Mouse (Mus musculus): ENCODE results near the gene Polr3gl.

Gene Polr3gl

DNA sequence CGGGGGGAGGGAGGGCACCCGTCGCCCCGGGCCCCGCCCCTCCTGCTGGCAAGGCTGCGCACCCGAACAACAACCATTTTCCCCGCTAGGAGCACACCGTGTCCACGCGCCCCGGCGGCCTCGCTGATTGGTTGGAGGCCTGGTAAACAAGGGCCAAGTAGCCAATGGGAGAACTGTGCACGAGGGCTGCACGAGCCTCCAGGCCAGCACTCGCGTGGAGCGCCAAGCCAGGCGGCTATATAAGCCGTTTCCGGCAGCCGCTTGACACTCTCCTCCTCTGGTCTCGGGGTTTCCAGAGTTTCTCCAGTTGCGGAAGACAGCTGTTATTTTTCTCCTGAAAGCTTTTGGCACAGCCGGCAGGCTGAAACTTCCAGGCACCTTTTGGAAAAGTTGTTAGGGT lies 36.3 kb downstream of the Polr3gl start, which contains the start of gene Txnip:
Gene Txnip (plus strand): TSS at position 264 of the 400 bp plus-strand sequence.
- peak; percentile 100 for DNase-seq (ENCODE audit: low read depth, low spot score)

DNA sequence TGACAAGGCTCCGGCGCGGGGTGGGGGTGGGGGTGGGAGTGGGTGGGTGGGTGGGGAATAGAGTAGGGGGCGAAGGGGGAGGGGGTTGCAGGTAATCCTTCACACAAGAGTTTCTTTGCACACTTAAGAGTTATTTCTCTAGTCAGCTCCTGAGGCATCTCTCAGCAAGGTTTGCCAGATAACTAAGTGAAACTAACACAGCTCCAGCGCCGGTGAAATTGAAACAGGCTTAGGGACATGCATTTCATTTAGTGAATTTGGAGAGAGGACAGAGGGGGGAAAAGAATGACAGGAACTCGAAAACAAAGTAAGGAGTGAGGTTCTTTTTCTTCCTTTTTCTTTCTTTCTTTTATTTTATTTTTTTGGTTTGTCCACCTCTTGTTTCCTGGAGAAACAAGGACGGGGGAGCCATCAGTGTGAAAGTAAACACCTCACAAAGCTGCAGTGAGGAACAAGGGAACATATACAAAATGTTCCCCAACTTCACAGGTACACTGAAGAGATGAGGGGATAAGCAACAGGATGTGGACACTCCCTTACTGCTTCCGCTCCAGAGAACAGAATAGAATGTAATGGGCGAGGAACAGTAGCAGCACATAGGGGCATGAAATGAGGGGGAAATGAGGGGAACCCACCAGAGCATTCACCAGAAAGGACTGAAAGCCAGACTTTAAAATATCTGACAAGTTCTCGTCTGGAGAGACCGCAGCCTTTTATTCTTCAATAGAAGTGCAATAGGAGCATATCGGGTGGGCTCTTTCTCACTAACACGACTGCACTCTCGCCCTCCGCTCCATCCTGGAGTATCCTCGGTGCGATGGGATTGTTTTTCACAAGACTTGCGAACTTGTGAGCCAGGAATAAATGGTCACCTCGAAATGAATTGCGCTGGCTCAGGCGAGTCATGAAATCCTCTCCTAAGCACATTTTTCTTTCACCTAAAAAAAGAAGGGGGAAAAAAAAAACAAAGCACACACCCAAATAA lies 37.0 kb downstream of the Polr3gl start:
- peak; percentile 63 for DNase-seq (ENCODE audit: low read depth, low spot score)

- DNase-seq (ENCODE audit: low read depth, low spot score): peak; percentile 27
Observed at GRCm38 (mm10) chr3:96555999-96556614, 37.9 kb downstream of the Polr3gl start.

DNA sequence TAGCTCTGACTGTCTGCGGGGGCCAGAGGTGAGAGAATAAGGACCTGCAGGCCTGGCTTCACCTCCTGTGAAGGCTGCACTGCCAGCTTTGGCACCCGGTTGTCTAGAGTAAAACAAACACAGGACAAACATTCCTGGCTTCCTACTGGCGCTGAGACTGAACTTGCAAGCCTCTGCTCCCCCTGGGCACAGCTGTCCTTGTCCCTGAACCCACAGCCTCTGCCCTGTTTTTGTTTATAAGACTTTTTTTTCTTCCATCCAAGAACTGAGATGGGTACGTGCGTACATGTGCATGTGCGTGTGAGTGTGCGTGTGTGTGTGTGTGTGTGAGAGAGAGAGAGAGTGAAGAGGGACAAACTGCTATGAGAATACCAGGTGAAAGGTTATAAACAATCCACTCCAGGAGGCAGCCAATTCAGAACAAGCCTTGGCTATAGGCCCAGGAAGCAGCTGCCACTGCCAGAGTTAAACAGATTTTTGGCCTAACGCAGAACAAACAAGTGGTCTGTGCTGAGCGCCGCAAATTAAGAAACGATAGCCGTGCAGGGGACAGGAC lies 38.9 kb downstream of the Polr3gl start:
- peak; percentile 70 for DNase-seq (ENCODE audit: low read depth, low spot score)

DNA sequence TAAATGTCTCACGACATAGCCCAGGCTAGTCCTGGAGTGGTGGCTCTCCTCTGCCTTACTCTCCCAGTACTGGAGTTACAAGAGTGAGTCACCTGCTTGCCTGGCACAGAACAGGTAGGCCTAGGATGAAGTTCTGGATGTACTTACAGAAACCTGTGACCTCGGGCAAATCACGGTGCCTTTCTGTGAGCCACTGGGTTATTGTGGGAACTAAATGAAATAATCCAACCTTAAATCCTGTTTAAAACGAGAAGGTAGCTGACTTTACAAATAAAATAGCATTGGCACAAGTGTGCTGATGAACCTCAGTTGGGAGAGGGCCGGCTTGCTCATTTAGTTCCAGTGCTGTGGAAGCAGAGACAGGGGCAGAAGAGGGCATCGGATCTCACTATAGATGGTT lies 39.7 kb downstream of the Polr3gl start:
- DNase-seq (ENCODE audit: low read depth, low spot score): no peak

- DNase-seq (ENCODE audit: low read depth, low spot score): no peak
Observed at GRCm38 (mm10) chr3:96553601-96554000, 40.4 kb downstream of the Polr3gl start.

- DNase-seq (ENCODE audit: low read depth, low spot score): no peak
Observed at GRCm38 (mm10) chr3:96551890-96552289, 42.1 kb downstream of the Polr3gl start.

DNA sequence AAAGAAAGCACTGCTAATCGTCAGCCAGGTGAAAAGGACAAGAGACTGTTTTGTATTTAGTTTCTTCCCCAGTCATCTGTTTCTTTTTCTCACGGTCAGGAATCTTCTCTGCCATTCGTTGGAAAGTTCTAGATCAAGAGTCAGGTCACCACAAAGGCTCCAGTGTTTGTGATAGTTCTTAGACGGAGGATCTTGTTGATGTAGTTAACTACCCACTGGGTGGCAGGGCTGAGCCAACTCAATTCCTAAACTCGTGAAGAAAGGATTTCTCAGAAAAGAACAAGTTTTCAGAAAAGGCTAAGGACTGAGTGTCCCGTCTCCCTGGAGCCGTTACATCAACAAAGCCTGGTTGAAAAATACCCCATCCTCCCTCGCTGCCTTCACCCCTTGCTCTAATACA lies 42.8 kb downstream of the Polr3gl start:
- DNase-seq (ENCODE audit: low read depth, low spot score): peak; percentile 57

- DNase-seq (ENCODE audit: low read depth, low spot score): no peak
Observed at GRCm38 (mm10) chr3:96549346-96549745, 44.6 kb downstream of the Polr3gl start.

GRCm38 (mm10) chr3:96548824-96549223 lies 45.2 kb downstream of the Polr3gl start:
- DNase-seq (ENCODE audit: low read depth, low spot score): no peak

DNA sequence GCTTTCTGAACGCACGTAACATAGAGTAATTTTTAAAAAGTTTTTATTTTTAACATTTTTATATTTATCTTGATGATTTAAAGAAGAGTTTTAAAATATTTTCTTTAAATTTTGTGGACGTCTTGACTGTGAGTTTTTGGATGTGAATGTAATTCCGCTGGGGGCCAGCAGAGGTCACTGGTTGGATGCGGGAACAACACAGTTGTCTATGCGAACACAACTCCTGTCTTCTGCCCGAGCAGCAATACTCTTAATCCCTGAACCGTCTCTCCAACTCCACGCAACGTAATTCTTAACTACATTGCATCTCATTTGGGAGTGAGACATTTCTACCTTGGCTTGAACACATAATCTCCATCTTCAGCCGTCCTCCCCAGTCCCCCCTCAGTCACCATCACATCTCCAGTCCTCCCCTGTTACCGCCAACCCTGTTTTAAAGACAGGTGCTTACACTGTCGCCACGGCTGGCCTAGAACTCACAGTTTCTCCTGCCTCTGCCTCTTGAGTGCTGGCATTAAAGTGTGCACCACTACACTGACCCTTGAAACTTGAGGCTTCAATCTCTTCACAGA lies 46.5 kb downstream of the Polr3gl start:
- peak; percentile 77 for DNase-seq (ENCODE audit: low read depth, low spot score)

- DNase-seq (ENCODE audit: low read depth, low spot score): no peak
Observed at GRCm38 (mm10) chr3:96546880-96547279, 47.1 kb downstream of the Polr3gl start.

DNA sequence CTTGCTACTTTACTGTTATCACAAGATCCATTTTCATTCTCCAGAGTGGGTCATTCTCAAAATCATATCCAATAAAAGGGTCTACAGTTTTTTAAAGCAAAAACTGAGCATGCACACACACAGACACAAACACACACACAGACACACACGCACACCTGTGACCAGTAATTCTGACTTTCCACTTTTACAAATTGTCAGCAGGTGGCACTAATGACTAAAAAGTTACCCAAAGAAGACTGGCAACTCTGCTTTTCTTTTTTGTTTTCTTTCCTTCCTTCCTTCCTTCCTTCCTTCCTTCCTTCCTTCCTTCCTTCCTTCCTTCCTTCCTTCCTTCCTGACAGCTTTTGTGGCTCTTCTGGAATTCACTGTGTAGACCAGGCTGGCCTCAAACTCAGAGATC lies 48.4 kb downstream of the Polr3gl start:
- peak; percentile 30 for DNase-seq (ENCODE audit: low read depth, low spot score)

DNA sequence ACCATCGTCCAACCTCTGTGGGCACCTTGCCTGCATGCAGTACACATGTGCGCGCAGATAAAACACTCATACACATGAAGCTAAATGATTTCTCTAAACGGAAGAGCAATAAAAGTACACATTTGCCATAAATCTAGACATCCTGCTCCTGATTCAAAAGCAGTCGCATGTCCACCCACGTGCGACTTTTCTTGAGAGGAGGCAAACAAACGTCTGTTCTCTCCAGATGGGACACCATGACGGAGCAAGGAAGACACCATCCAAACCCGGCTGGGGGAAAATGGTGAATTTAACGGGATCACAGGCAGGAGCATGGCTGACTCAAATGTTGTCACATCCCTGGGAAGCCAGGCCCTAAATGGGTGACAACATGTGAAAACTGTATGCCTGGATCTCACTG lies 50.6 kb downstream of the Polr3gl start:
- no peak for DNase-seq (ENCODE audit: low read depth, low spot score)

- no peak for DNase-seq (ENCODE audit: low read depth, low spot score)
Observed at GRCm38 (mm10) chr3:96542554-96542953, 51.4 kb downstream of the Polr3gl start.

GRCm38 (mm10) chr3:96541328-96542078 lies 52.5 kb downstream of the Polr3gl start:
- DNase-seq (ENCODE audit: low read depth, low spot score): peak; percentile 58

GRCm38 (mm10) chr3:96540740-96541139 lies 53.2 kb downstream of the Polr3gl start:
- no peak for DNase-seq (ENCODE audit: low read depth, low spot score)

- no peak for DNase-seq (ENCODE audit: low read depth, low spot score)
Observed at GRCm38 (mm10) chr3:96539316-96539715, 54.7 kb downstream of the Polr3gl start.

- peak; percentile 22 for DNase-seq (ENCODE audit: low read depth, low spot score)
Observed at GRCm38 (mm10) chr3:96534300-96534699, 59.7 kb downstream of the Polr3gl start.

DNA sequence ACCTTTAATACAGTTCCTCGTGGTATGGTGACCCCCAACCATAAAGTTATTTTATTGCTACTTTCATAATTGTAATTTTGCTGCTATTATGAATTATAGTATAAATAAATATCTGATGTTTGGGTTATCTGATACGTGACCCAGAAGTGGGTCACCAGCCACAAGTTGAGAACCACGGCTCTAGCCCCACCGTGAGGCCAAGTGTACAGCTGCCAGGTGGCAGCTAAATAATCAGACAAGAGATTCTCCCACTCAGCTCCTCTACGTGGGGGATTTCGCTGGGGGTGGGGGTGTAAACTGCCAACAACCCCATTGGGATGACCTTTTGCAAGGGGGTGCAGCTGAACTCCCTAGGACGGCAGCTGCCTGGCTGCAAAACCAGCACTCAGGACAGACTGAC lies 61.9 kb downstream of the Polr3gl start:
- DNase-seq (ENCODE audit: low read depth, low spot score): no peak

DNA sequence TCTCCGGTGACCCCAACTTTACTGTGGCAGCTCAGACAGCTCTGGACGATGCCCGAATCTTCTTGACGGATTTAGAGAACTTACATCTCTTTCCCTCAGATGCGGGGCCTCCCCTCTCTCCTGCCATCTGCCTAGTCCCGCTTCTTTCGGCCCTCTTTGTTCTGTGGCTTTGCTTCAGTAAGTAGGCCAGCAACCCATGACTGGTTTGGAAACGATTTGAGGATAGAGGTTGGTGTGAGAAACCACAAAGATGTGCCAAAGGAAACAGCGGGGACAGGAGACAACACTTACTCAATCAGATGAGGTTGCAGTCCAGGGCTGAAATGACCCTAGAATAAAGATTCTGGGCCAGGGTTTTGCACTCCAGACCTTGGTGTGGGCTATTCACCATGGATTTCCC lies 65.5 kb downstream of the Polr3gl start:
- no peak for DNase-seq (ENCODE audit: low read depth, low spot score)
